Mouse (Mus musculus) brain, embryonic 14.5 days (tissue): Measurements from ENCODE around the gene Sf3b6.

Experiments used
- CTCF ChIP-seq: fragments of 200-500 bp; IDR thresholded peaks from 2 replicates; pipeline ENCODE4 v1.5.1; 2012; ENCODE audit warnings: inconsistent platforms, mild to moderate bottlenecking, moderate library complexity, borderline replicate concordance; ENCODE audit not compliant: insufficient read depth, insufficient read length; ENCODE audit errors: extremely low read depth
- POLR2A ChIP-seq: fragments of 200-500 bp; IDR thresholded peaks from 2 replicates; pipeline ENCODE4 v1.6.1; 2012; ENCODE audit warnings: mild to moderate bottlenecking, inconsistent platforms, borderline replicate concordance; ENCODE audit not compliant: poor library complexity, insufficient read depth, insufficient read length, severe bottlenecking; ENCODE audit errors: extremely low read depth

DNA sequence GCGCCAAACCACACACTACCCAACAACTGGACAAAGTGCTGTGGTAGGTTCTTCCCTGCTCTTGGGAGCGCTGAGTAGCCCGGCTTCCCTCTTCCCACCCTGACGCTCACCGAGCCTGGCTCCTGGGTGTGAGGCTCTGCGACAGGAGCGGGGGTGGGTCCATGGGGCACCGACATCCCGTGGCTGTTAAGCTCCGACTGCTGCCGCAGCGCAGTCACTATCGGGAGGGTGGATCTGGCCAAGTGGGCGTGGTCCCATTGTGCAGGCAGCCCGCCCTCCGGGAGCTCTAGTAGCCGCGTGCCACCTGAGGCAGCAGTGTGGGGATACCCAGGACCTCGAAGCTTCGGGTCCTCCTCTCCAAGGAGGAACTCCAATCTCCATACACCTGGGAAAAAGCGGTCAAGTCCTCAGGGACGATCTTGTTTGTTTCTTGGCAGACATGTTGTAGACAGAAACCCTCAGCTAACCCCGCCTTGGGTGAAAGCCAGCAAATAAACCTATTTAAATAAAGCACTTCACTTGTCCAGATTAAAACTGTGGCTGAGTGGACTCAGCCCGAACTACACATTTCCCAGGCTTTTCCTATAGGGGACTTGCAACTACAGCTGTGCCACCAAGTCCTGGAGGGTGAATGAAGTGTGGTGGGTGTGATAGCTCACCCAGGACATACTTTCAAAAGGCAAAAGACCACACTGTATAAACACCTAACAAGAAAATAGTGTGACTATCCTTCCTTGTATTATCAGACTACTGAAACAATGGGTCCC lies 57.0 kb downstream of the Sf3b6 start, which contains the start of gene Mfsd2b:
- TF ChIP-seq CTCF (no peak), POLR2A (no peak)
